Mouse (Mus musculus): ENCODE data around the gene Lbhd1. TPM values are rescaled to one million over a fixed set of nuclear protein-coding genes. Genes with fewer than 3 reads are reported as not detected.

Gene Lbhd1
- polyA plus RNA-seq, 1 experiment: 13.4 TPM

- Histone ChIP-seq H3K36me3 (ENCODE audit: control insufficient read depth, insufficient read depth, low read length, poor library complexity, severe bottlenecking) (no peaks in the 10 kb centered on the region), H3K27ac (ENCODE audit: insufficient read depth, low read length) (no peak overlapping the region), H3K27me3 (ENCODE audit: control insufficient read depth, insufficient read depth, low read length, poor library complexity, severe bottlenecking) (no peaks in the 10 kb centered on the region), H3K4me3 (ENCODE audit: low read depth, low read length) (no peak overlapping the region), H3K4me1 (ENCODE audit: control insufficient read depth, insufficient read depth, low read length) (no peaks in the 10 kb centered on the region), H3K9ac (ENCODE audit: low read depth, poor library complexity, severe bottlenecking) (no peak overlapping the region), H3K9me3 (replicated peaks; ENCODE audit: control insufficient read depth, insufficient read depth, low read length, poor library complexity, severe bottlenecking) (no peaks in the 10 kb centered on the region)
- TF ChIP-seq EP300 (IDR thresholded peaks at IDR 0.05; ENCODE audit: insufficient read depth, low read depth, low read length): no peak
- TF ChIP-seq CTCF (IDR thresholded peaks at IDR 0.05; ENCODE audit: low read depth, low read length): no peak
- no peak for TF ChIP-seq POLR2A (IDR thresholded peaks at IDR 0.05; ENCODE audit: insufficient read depth, low read length)
Observed at GRCm38 (mm10) chr19:8927891-8928525, 44.5 kb downstream of the Lbhd1 start.

- TF ChIP-seq POLR2A (IDR thresholded peaks at IDR 0.05; ENCODE audit: insufficient read depth, low read length) (no peak), EP300 (IDR thresholded peaks at IDR 0.05; ENCODE audit: insufficient read depth, low read depth, low read length) (no peak), CTCF (IDR thresholded peaks at IDR 0.05; ENCODE audit: low read depth, low read length) (no peak)
- Histone ChIP-seq H3K4me1 (ENCODE audit: control insufficient read depth, insufficient read depth, low read length) (no peaks in the 10 kb centered on the region), H3K9me3 (replicated peaks; ENCODE audit: control insufficient read depth, insufficient read depth, low read length, poor library complexity, severe bottlenecking) (no peaks in the 10 kb centered on the region), H3K9ac (ENCODE audit: low read depth, poor library complexity, severe bottlenecking) (peak overlapping the region; percentile 93), H3K4me3 (ENCODE audit: low read depth, low read length) (peak overlapping the region; percentile 63), H3K27me3 (ENCODE audit: control insufficient read depth, insufficient read depth, low read length, poor library complexity, severe bottlenecking) (no peaks in the 10 kb centered on the region), H3K27ac (ENCODE audit: insufficient read depth, low read length) (no peak overlapping the region), H3K36me3 (ENCODE audit: control insufficient read depth, insufficient read depth, low read length, poor library complexity, severe bottlenecking) (no peaks in the 10 kb centered on the region)
Observed at GRCm38 (mm10) chr19:8928689-8929223, 45.2 kb downstream of the Lbhd1 start.

GRCm38 (mm10) chr19:8929224-8930088, 45.9 kb downstream of the Lbhd1 start, which contains the start of the genes Rom1 and Eml3:
Gene Rom1 (minus strand): TSS chr19:8929356.
Gene Eml3 (plus strand): TSS chr19:8929552.
- TF ChIP-seq POLR2A (IDR thresholded peaks at IDR 0.05; ENCODE audit: insufficient read depth, low read length) (no peak), CTCF (IDR thresholded peaks at IDR 0.05; ENCODE audit: low read depth, low read length) (peak; percentile 29), EP300 (IDR thresholded peaks at IDR 0.05; ENCODE audit: insufficient read depth, low read depth, low read length) (no peak)
- H3K27ac ChIP-seq (ENCODE audit: insufficient read depth, low read length): no peak within 1 kb of the TSS
- no peaks in the 10 kb centered on the region for H3K27me3 ChIP-seq (ENCODE audit: control insufficient read depth, insufficient read depth, low read length, poor library complexity, severe bottlenecking)
- H3K4me3 ChIP-seq (ENCODE audit: low read depth, low read length): peak within 1 kb of the TSS; percentile 63
- H3K4me1 ChIP-seq (ENCODE audit: control insufficient read depth, insufficient read depth, low read length): no peaks in the 10 kb centered on the region
- H3K9ac ChIP-seq (ENCODE audit: low read depth, poor library complexity, severe bottlenecking): peak within 1 kb of the TSS; percentile 93
- no peaks in the 10 kb centered on the region for H3K36me3 ChIP-seq (ENCODE audit: control insufficient read depth, insufficient read depth, low read length, poor library complexity, severe bottlenecking)
- H3K9me3 ChIP-seq (replicated peaks; ENCODE audit: control insufficient read depth, insufficient read depth, low read length, poor library complexity, severe bottlenecking): no peaks in the 10 kb centered on the region

GRCm38 (mm10) chr19:8930117-8930516, 46.6 kb downstream of the Lbhd1 start:
- H3K27ac ChIP-seq (ENCODE audit: insufficient read depth, low read length): no peak overlapping the region
- no peaks in the 10 kb centered on the region for H3K27me3 ChIP-seq (ENCODE audit: control insufficient read depth, insufficient read depth, low read length, poor library complexity, severe bottlenecking)
- H3K9ac ChIP-seq (ENCODE audit: low read depth, poor library complexity, severe bottlenecking): peak overlapping the region; percentile 93
- TF ChIP-seq POLR2A (IDR thresholded peaks at IDR 0.05; ENCODE audit: insufficient read depth, low read length): no peak
- no peak for TF ChIP-seq CTCF (IDR thresholded peaks at IDR 0.05; ENCODE audit: low read depth, low read length)
- TF ChIP-seq EP300 (IDR thresholded peaks at IDR 0.05; ENCODE audit: insufficient read depth, low read depth, low read length): no peak
- no peaks in the 10 kb centered on the region for H3K9me3 ChIP-seq (replicated peaks; ENCODE audit: control insufficient read depth, insufficient read depth, low read length, poor library complexity, severe bottlenecking)
- H3K36me3 ChIP-seq (ENCODE audit: control insufficient read depth, insufficient read depth, low read length, poor library complexity, severe bottlenecking): no peaks in the 10 kb centered on the region
- peak overlapping the region; percentile 63 for H3K4me3 ChIP-seq (ENCODE audit: low read depth, low read length)
- no peaks in the 10 kb centered on the region for H3K4me1 ChIP-seq (ENCODE audit: control insufficient read depth, insufficient read depth, low read length)

- no peaks in the 10 kb centered on the region for H3K9me3 ChIP-seq (replicated peaks; ENCODE audit: control insufficient read depth, insufficient read depth, low read length, poor library complexity, severe bottlenecking)
- TF ChIP-seq CTCF (IDR thresholded peaks at IDR 0.05; ENCODE audit: low read depth, low read length): no peak
- TF ChIP-seq POLR2A (IDR thresholded peaks at IDR 0.05; ENCODE audit: insufficient read depth, low read length): no peak
- no peak for TF ChIP-seq EP300 (IDR thresholded peaks at IDR 0.05; ENCODE audit: insufficient read depth, low read depth, low read length)
- no peaks in the 10 kb centered on the region for H3K4me1 ChIP-seq (ENCODE audit: control insufficient read depth, insufficient read depth, low read length)
- H3K4me3 ChIP-seq (ENCODE audit: low read depth, low read length): no peak overlapping the region
- no peaks in the 10 kb centered on the region for H3K27me3 ChIP-seq (ENCODE audit: control insufficient read depth, insufficient read depth, low read length, poor library complexity, severe bottlenecking)
- no peaks in the 10 kb centered on the region for H3K36me3 ChIP-seq (ENCODE audit: control insufficient read depth, insufficient read depth, low read length, poor library complexity, severe bottlenecking)
- H3K9ac ChIP-seq (ENCODE audit: low read depth, poor library complexity, severe bottlenecking): no peak overlapping the region; the same call in 1 of the 2 replicates
- H3K27ac ChIP-seq (ENCODE audit: insufficient read depth, low read length): no peak overlapping the region
Observed at GRCm38 (mm10) chr19:8930771-8931170, 47.2 kb downstream of the Lbhd1 start.
